Mouse (Mus musculus): ENCODE measurements at regions not wholly inside any gene's neighbourhood (a gene's known extent, or its start where the extent isn't known, plus 50 kb on each side); places are given as distances from the start of the nearest gene placed in this dataset.

- no peak for TF ChIP-seq CTCF (IDR thresholded peaks at IDR 0.05; ENCODE audit: borderline replicate concordance, extremely low read depth, insufficient read depth, insufficient read length)
- no peak for TF ChIP-seq POLR2A (IDR thresholded peaks at IDR 0.05; ENCODE audit: borderline replicate concordance, extremely low read depth, insufficient read depth, insufficient read length, poor library complexity, severe bottlenecking)
- peak; percentile 47 for DNase-seq (ENCODE audit: low read depth)
These were observed 189.2 kb upstream of the Ipo5 start for GRCm38 (mm10) chr14:120721593-120722461.

- DNase-seq (ENCODE audit: low read depth): no peak
- TF ChIP-seq POLR2A (IDR thresholded peaks at IDR 0.05; ENCODE audit: borderline replicate concordance, extremely low read depth, insufficient read depth, insufficient read length, poor library complexity, severe bottlenecking): no peak
- TF ChIP-seq CTCF (IDR thresholded peaks at IDR 0.05; ENCODE audit: borderline replicate concordance, extremely low read depth, insufficient read depth, insufficient read length): no peak
These were observed 188.4 kb upstream of the Ipo5 start for GRCm38 (mm10) chr14:120722546-120723112.

- DNase-seq (ENCODE audit: low read depth): no peak
- TF ChIP-seq POLR2A (IDR thresholded peaks at IDR 0.05; ENCODE audit: borderline replicate concordance, extremely low read depth, insufficient read depth, insufficient read length, poor library complexity, severe bottlenecking): no peak
- TF ChIP-seq CTCF (IDR thresholded peaks at IDR 0.05; ENCODE audit: borderline replicate concordance, extremely low read depth, insufficient read depth, insufficient read length): 0 out of 2 replicates have a peak, but pooled peaks have one; percentile 8
These were observed 182.9 kb upstream of the Ipo5 start for GRCm38 (mm10) chr14:120728107-120728506.

DNA sequence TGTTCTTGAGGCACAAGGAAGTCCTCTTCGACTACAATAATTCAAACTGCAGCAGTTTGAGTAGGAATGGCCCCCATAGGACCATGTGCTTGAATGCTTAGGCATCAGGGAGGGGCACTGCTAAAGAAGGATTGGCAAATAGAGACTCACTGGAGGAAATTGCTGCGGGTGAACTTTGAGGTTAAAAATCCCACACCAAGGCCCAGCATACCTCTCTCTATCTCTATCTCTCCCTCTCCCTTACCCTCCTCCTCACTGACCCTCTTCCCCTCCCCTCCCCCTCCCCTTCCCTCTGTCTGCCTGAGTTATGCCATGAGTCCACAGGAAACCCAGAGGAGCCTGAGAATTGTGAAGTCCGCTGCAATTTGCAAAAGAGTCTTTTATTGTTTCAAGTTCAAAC, 180.8 kb upstream of the Ipo5 start:
- DNase-seq (ENCODE audit: low read depth): peak; percentile 18
- TF ChIP-seq CTCF (IDR thresholded peaks at IDR 0.05; ENCODE audit: borderline replicate concordance, extremely low read depth, insufficient read depth, insufficient read length): no peak

DNA sequence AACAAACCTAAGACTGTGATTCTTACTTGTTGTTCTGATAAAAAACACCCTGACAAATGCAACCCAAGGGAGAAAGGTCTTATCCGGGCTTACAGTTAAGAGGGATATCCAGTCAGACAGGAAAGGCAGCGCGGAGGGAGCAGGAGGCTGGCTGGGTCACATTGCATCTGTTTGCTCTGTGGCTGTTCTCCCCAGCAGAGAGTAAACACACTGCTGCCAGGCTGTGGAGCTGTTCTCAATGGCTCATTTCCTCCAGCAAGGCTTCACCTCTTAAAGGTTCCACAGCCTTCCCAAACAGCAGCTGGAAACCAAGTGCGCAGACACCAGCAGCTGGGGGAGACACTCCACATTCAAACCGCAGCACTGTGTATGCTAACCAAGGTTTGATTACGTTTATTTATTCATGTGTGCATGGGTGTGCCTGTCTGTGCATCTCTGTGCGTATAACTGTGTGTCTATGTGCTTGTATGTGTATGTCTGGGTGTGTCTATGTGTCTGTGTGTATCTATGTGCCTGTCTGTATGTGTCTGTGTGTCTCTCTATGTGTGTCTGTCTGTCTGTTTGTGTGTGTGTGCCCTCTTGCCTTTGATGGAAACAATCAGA, 179.2 kb upstream of the Ipo5 start:
- DNase-seq (ENCODE audit: low read depth): no peak
- TF ChIP-seq CTCF (IDR thresholded peaks at IDR 0.05; ENCODE audit: borderline replicate concordance, extremely low read depth, insufficient read depth, insufficient read length) (no peak), POLR2A (IDR thresholded peaks at IDR 0.05; ENCODE audit: borderline replicate concordance, extremely low read depth, insufficient read depth, insufficient read length, poor library complexity, severe bottlenecking) (no peak)

- TF ChIP-seq POLR2A (IDR thresholded peaks at IDR 0.05; ENCODE audit: borderline replicate concordance, extremely low read depth, insufficient read depth, insufficient read length, poor library complexity, severe bottlenecking) (no peak), CTCF (IDR thresholded peaks at IDR 0.05; ENCODE audit: borderline replicate concordance, extremely low read depth, insufficient read depth, insufficient read length) (no peak)
- DNase-seq (ENCODE audit: low read depth): peak; percentile 48
These were observed 178.5 kb upstream of the Ipo5 start for GRCm38 (mm10) chr14:120732400-120733138.

DNA sequence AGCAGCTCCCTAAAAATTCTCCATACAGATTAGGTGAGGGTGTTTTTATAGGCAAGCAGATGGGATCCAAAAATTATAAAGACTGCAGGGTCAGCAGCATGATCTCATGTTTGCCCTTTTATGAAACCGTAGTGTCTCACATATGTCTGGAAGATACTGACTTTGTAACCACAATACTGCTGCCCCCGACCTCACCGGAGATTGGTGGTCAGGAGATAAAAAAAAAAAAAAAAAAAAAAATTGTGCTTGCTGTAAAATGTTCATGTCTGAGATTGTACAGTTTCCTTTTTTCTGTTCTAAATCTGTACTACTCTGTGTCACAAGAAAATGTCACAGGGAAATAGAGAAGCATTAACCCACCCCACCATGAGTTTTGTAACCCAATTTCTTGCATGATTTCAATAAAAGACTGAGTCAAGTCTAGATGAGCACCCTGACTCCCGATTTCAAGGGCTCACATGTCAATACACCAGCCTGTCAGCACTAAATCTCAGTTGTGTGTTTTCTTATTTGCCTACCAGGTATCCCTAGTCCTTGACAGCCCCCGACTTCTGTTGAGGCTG, 169.5 kb upstream of the Ipo5 start:
- DNase-seq (ENCODE audit: low read depth): no peak

GRCm38 (mm10) chr14:120754011-120754410, 157.0 kb upstream of the Ipo5 start:
- no peak for DNase-seq (ENCODE audit: low read depth)
- TF ChIP-seq CTCF (IDR thresholded peaks at IDR 0.05; ENCODE audit: borderline replicate concordance, extremely low read depth, insufficient read depth, insufficient read length) (no peak), POLR2A (IDR thresholded peaks at IDR 0.05; ENCODE audit: borderline replicate concordance, extremely low read depth, insufficient read depth, insufficient read length, poor library complexity, severe bottlenecking) (no peak)

More for the DNA sequence above, 169.5 kb upstream of the Ipo5 start:
- TF ChIP-seq CTCF (IDR thresholded peaks at IDR 0.05; ENCODE audit: borderline replicate concordance, extremely low read depth, insufficient read depth, insufficient read length) (no peak), POLR2A (IDR thresholded peaks at IDR 0.05; ENCODE audit: borderline replicate concordance, extremely low read depth, insufficient read depth, insufficient read length, poor library complexity, severe bottlenecking) (no peak)

DNA sequence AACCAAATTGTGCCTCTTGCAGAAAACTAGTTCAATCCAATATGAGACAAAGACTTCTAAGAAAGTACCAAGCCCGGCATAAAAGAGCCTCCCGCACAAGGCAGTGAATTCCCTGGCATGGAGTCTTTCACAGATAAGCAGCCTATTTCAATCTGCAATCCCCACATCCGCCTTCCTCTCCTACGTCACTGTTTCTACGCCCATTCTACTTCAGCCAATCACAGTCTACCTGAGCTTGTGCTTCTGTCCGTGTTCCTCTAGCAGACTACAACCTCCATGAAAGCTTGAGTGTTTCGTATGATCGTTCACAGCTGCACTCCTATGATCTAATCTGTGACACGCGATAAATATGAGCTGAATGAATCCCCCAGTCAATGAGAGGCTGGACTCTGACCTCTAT, 155.6 kb upstream of the Ipo5 start:
- no peak for TF ChIP-seq CTCF (IDR thresholded peaks at IDR 0.05; ENCODE audit: borderline replicate concordance, extremely low read depth, insufficient read depth, insufficient read length)
- no peak for TF ChIP-seq POLR2A (IDR thresholded peaks at IDR 0.05; ENCODE audit: borderline replicate concordance, extremely low read depth, insufficient read depth, insufficient read length, poor library complexity, severe bottlenecking)
- no peak for DNase-seq (ENCODE audit: low read depth)

DNA sequence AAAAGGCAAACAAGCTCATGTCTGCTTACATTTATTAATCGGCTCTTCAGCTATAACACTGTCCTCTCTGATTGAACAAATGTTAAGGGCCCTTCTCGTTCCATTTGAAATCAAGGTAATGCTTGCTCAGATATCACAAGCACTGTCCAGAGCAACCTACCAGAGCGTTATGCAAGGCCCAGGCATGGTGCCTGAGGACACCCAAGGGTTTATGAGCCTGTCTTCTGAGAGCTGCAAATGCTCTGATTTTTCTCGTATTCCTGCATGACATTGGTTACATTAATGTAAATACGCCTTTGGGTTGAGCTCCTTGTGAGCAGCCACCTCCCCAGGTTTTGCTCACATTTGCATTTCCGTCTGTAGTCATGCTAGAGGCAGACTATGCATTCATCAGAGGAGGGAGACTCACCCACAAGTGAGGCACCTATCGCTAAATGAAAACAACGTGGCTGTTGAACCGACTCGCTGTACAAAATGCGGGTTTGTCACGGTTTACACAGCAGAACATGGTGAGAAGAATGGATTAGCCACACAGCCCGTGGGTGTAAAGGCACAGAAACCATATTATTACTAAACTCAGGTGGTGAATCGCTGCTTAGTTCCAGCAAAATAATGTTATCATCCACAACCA, 152.7 kb upstream of the Ipo5 start:
- DNase-seq (ENCODE audit: low read depth): peak; percentile 45
- TF ChIP-seq CTCF (IDR thresholded peaks at IDR 0.05; ENCODE audit: borderline replicate concordance, extremely low read depth, insufficient read depth, insufficient read length) (no peak), POLR2A (IDR thresholded peaks at IDR 0.05; ENCODE audit: borderline replicate concordance, extremely low read depth, insufficient read depth, insufficient read length, poor library complexity, severe bottlenecking) (no peak)

All from brain, embryonic 14.5 days (tissue).